Mouse (Mus musculus): ENCODE results near the gene Pym1. TPM values are rescaled to one million over a fixed set of nuclear protein-coding genes. Genes with fewer than 3 reads are reported as not detected.

Gene Pym1
- polyA plus RNA-seq, 1 experiment from 2014 or later, result 52.4 TPM

- H3K36me3 ChIP-seq (ENCODE audit: control insufficient read depth, insufficient read depth, low read length), result no peaks in the 10 kb centered on the region; the same call in 1 of the 2 replicates
- peak overlapping the region; percentile 80 for H3K9ac ChIP-seq (ENCODE audit: low read length)
- H3K27me3 ChIP-seq (ENCODE audit: control insufficient read depth, insufficient read depth, low read length), result peaks cover 6% of the 10 kb centered on the region; the same call in 1 of the 2 replicates
- DNase-seq (ENCODE audit: low spot score), result peak; percentile 90
- 0% methylated on average over 37 of the region's 37 CpGs for WGBS
- H3K4me3 ChIP-seq (ENCODE audit: low read depth, low read length), result peak overlapping the region; percentile 61
- no peaks in the 10 kb centered on the region for H3K9me3 ChIP-seq (ENCODE audit: control insufficient read depth, low read length)
- peak overlapping the region; percentile 73 for H3K4me2 ChIP-seq (ENCODE audit: low read depth, severe bottlenecking)
- peak overlapping the region; percentile 89 for H3K27ac ChIP-seq (replicated peaks; ENCODE audit: low read depth, low read length)
- peaks cover 8% of the 10 kb centered on the region for H3K4me1 ChIP-seq (ENCODE audit: control insufficient read depth, insufficient read depth, low read length)
- ATAC-seq (ENCODE audit: insufficient number of reproducible peaks, low FRiP score, low TSS enrichment, low read depth), result peak; percentile 89
Measured at GRCm38 (mm10) chr10:128748252-128748864, 669 bp downstream of the Pym1 start.

GRCm38 (mm10) chr10:128772895-128773294 lies 25.2 kb downstream of the Pym1 start:
- H3K4me2 ChIP-seq (ENCODE audit: low read depth, severe bottlenecking), result no peak overlapping the region
- H3K27ac ChIP-seq (replicated peaks; ENCODE audit: low read depth, low read length), result no peak overlapping the region
- ATAC-seq (ENCODE audit: insufficient number of reproducible peaks, low FRiP score, low TSS enrichment, low read depth), result no peak
- H3K4me1 ChIP-seq (ENCODE audit: control insufficient read depth, insufficient read depth, low read length), result no peaks in the 10 kb centered on the region
- 81% methylated on average over 2 of the region's 2 CpGs for WGBS
- H3K36me3 ChIP-seq (ENCODE audit: control insufficient read depth, insufficient read depth, low read length), result no peaks in the 10 kb centered on the region
- DNase-seq (ENCODE audit: low spot score), result no peak
- H3K9ac ChIP-seq (ENCODE audit: low read length), result no peak overlapping the region
- H3K4me3 ChIP-seq (ENCODE audit: low read depth, low read length), result no peak overlapping the region
- no peaks in the 10 kb centered on the region for H3K9me3 ChIP-seq (ENCODE audit: control insufficient read depth, low read length)
- H3K27me3 ChIP-seq (ENCODE audit: control insufficient read depth, insufficient read depth, low read length), result no peaks in the 10 kb centered on the region

GRCm38 (mm10) chr10:128773685-128774084 lies 26.0 kb downstream of the Pym1 start:
- ATAC-seq (ENCODE audit: insufficient number of reproducible peaks, low FRiP score, low TSS enrichment, low read depth) (no peak), DNase-seq (ENCODE audit: low spot score) (no peak)
- Histone ChIP-seq H3K4me1 (ENCODE audit: control insufficient read depth, insufficient read depth, low read length) (no peaks in the 10 kb centered on the region), H3K4me2 (ENCODE audit: low read depth, severe bottlenecking) (no peak overlapping the region), H3K27me3 (ENCODE audit: control insufficient read depth, insufficient read depth, low read length) (no peaks in the 10 kb centered on the region), H3K36me3 (ENCODE audit: control insufficient read depth, insufficient read depth, low read length) (no peaks in the 10 kb centered on the region), H3K27ac (replicated peaks; ENCODE audit: low read depth, low read length) (no peak overlapping the region), H3K9me3 (ENCODE audit: control insufficient read depth, low read length) (no peaks in the 10 kb centered on the region), H3K9ac (ENCODE audit: low read length) (no peak overlapping the region), H3K4me3 (ENCODE audit: low read depth, low read length) (no peak overlapping the region)
- WGBS, result 26% methylated on average over 5 of the region's 5 CpGs

- no peaks in the 10 kb centered on the region for H3K9me3 ChIP-seq (ENCODE audit: control insufficient read depth, low read length)
- WGBS, result 84% methylated on average over 2 of the region's 2 CpGs
- peaks cover 8% of the 10 kb centered on the region for H3K4me1 ChIP-seq (ENCODE audit: control insufficient read depth, insufficient read depth, low read length)
- H3K27ac ChIP-seq (replicated peaks; ENCODE audit: low read depth, low read length), result peak overlapping the region; percentile 78; the same call in 1 of the 2 replicates
- H3K27me3 ChIP-seq (ENCODE audit: control insufficient read depth, insufficient read depth, low read length), result no peaks in the 10 kb centered on the region
- H3K4me3 ChIP-seq (ENCODE audit: low read depth, low read length), result no peak overlapping the region
- H3K36me3 ChIP-seq (ENCODE audit: control insufficient read depth, insufficient read depth, low read length), result no peaks in the 10 kb centered on the region
- ATAC-seq (ENCODE audit: insufficient number of reproducible peaks, low FRiP score, low TSS enrichment, low read depth) (no peak), DNase-seq (ENCODE audit: low spot score) (no peak)
- H3K4me2 ChIP-seq (ENCODE audit: low read depth, severe bottlenecking), result no peak overlapping the region
- H3K9ac ChIP-seq (ENCODE audit: low read length), result no peak overlapping the region
Measured at GRCm38 (mm10) chr10:128778441-128778840, 30.8 kb downstream of the Pym1 start.

- Histone ChIP-seq H3K4me2 (ENCODE audit: low read depth, severe bottlenecking) (peak overlapping the region; percentile 7; the same call in 1 of the 2 replicates), H3K4me1 (ENCODE audit: control insufficient read depth, insufficient read depth, low read length) (peaks cover 8% of the 10 kb centered on the region), H3K9me3 (ENCODE audit: control insufficient read depth, low read length) (peaks cover 4% of the 10 kb centered on the region; the same call in 1 of the 2 replicates), H3K27ac (replicated peaks; ENCODE audit: low read depth, low read length) (peak overlapping the region; percentile 78), H3K36me3 (ENCODE audit: control insufficient read depth, insufficient read depth, low read length) (no peaks in the 10 kb centered on the region), H3K9ac (ENCODE audit: low read length) (no peak overlapping the region; the same call in 1 of the 2 replicates), H3K27me3 (ENCODE audit: control insufficient read depth, insufficient read depth, low read length) (no peaks in the 10 kb centered on the region), H3K4me3 (ENCODE audit: low read depth, low read length) (no peak overlapping the region)
- WGBS, result 20% methylated on average over 8 of the region's 8 CpGs
- ATAC-seq (ENCODE audit: insufficient number of reproducible peaks, low FRiP score, low TSS enrichment, low read depth) (peak; percentile 83), DNase-seq (ENCODE audit: low spot score) (peak; percentile 82)
Measured at GRCm38 (mm10) chr10:128779011-128779795, 31.5 kb downstream of the Pym1 start.

GRCm38 (mm10) chr10:128780200-128780599 lies 32.5 kb downstream of the Pym1 start:
- H3K4me1 ChIP-seq (ENCODE audit: control insufficient read depth, insufficient read depth, low read length), result peaks cover 8% of the 10 kb centered on the region
- no peak for DNase-seq (ENCODE audit: low spot score)
- no peak overlapping the region for H3K9ac ChIP-seq (ENCODE audit: low read length)
- H3K27ac ChIP-seq (replicated peaks; ENCODE audit: low read depth, low read length), result no peak overlapping the region
- no peaks in the 10 kb centered on the region for H3K27me3 ChIP-seq (ENCODE audit: control insufficient read depth, insufficient read depth, low read length)
- no peak overlapping the region for H3K4me2 ChIP-seq (ENCODE audit: low read depth, severe bottlenecking)
- no peak for ATAC-seq (ENCODE audit: insufficient number of reproducible peaks, low FRiP score, low TSS enrichment, low read depth)
- no peak overlapping the region for H3K4me3 ChIP-seq (ENCODE audit: low read depth, low read length)
- peaks cover 8% of the 10 kb centered on the region; the same call in 1 of the 2 replicates for H3K9me3 ChIP-seq (ENCODE audit: control insufficient read depth, low read length)
- WGBS, result 100% methylated on average over 1 of the region's 1 CpGs
- H3K36me3 ChIP-seq (ENCODE audit: control insufficient read depth, insufficient read depth, low read length), result no peaks in the 10 kb centered on the region

GRCm38 (mm10) chr10:128790398-128791124 lies 42.9 kb downstream of the Pym1 start, which contains the start of gene Mmp19:
Mmp19 (plus strand) TSS chr10:128790910.
- Histone ChIP-seq H3K4me2 (ENCODE audit: low read depth, severe bottlenecking) (no peak within 1 kb of the TSS), H3K36me3 (ENCODE audit: control insufficient read depth, insufficient read depth, low read length) (no peaks in the 10 kb centered on the region), H3K27me3 (ENCODE audit: control insufficient read depth, insufficient read depth, low read length) (no peaks in the 10 kb centered on the region), H3K27ac (replicated peaks; ENCODE audit: low read depth, low read length) (no peak within 1 kb of the TSS), H3K9me3 (ENCODE audit: control insufficient read depth, low read length) (no peaks in the 10 kb centered on the region), H3K4me3 (ENCODE audit: low read depth, low read length) (no peak within 1 kb of the TSS), H3K9ac (ENCODE audit: low read length) (no peak within 1 kb of the TSS), H3K4me1 (ENCODE audit: control insufficient read depth, insufficient read depth, low read length) (no peaks in the 10 kb centered on the region)
- DNase-seq (ENCODE audit: low spot score), result no peak
- WGBS, result 73% methylated on average over 7 of the region's 7 CpGs
- no peak for ATAC-seq (ENCODE audit: insufficient number of reproducible peaks, low FRiP score, low TSS enrichment, low read depth)

GRCm38 (mm10) chr10:128792041-128792440 lies 44.4 kb downstream of the Pym1 start:
- ATAC-seq (ENCODE audit: insufficient number of reproducible peaks, low FRiP score, low TSS enrichment, low read depth), result no peak
- Histone ChIP-seq H3K9ac (ENCODE audit: low read length) (no peak overlapping the region), H3K9me3 (ENCODE audit: control insufficient read depth, low read length) (no peaks in the 10 kb centered on the region), H3K27ac (replicated peaks; ENCODE audit: low read depth, low read length) (no peak overlapping the region), H3K36me3 (ENCODE audit: control insufficient read depth, insufficient read depth, low read length) (no peaks in the 10 kb centered on the region), H3K4me3 (ENCODE audit: low read depth, low read length) (no peak overlapping the region), H3K27me3 (ENCODE audit: control insufficient read depth, insufficient read depth, low read length) (no peaks in the 10 kb centered on the region), H3K4me1 (ENCODE audit: control insufficient read depth, insufficient read depth, low read length) (no peaks in the 10 kb centered on the region), H3K4me2 (ENCODE audit: low read depth, severe bottlenecking) (no peak overlapping the region)
- DNase-seq (ENCODE audit: low spot score), result no peak

All from limb, embryonic 11.5 days (tissue).